Mouse (Mus musculus) MEL (cell line): ENCODE data around the gene Cdkal1.

ENCODE experiments used
- EP300 ChIP-seq, 2 experiments: IDR thresholded peaks; 2 replicates each; pipeline ENCODE4 v1.6.1; 2011; ENCODE audit warnings: improper control_type of control experiment in 2 of 2, low read length in 2 of 2, low read depth in 1 of 2, mild to moderate bottlenecking in 1 of 2
- ETS1 ChIP-seq: IDR thresholded peaks from 2 replicates; pipeline ENCODE4 v1.6.1; 2012; ENCODE audit warnings: low read depth, mild to moderate bottlenecking, inconsistent platforms, low read length, improper control_type of control experiment, moderate library complexity
- RAD21 ChIP-seq: IDR thresholded peaks from 2 replicates; pipeline ENCODE4 v1.6.1; 2011; ENCODE audit warnings: mild to moderate bottlenecking, low read depth, low read length, improper control_type of control experiment
- TAL1 ChIP-seq: IDR thresholded peaks from 2 replicates; pipeline ENCODE4 v1.6.1; 2012; ENCODE audit warnings: mild to moderate bottlenecking, inconsistent platforms, low read length, moderate library complexity, mixed read lengths
- TCF12 ChIP-seq: IDR thresholded peaks from 2 replicates; pipeline ENCODE4 v1.6.1; 2014; ENCODE audit warnings: low read depth, mild to moderate bottlenecking, inconsistent platforms, low read length, improper control_type of control experiment, moderate library complexity

DNA sequence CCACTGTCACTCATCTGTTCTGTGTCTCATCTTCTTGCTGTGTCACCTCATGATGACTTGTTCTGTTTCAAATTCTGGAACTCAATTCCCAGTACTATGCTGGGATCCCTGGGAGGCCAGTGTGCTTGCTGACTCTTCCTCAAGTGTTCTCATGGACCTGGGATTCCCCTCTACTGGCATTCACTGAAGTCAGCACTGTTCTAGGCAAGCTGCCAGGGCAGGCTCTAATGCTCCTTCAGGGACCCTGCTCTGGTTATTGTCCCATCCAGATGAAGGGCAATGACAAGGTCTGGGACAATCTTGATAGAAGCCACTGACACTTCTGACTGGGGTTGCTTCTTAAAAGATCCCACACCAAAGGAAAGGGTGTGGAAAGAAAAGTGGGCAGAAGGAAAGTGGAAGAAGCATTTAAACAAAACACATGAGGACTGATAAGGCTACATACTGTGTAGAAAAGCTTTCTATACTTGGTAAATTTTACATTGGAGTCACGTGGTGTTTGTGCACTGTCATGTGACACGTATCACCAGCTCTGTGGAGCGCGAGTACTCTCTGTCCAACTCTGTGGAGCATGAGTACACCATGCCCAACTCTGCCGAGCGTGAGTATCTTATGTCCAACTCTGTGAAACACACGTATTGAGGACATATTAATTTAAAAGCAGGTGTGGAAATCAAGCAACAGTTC is 227.9 kb downstream of the Cdkal1 start:
- TF ChIP-seq ETS1, result peak; percentile 52
- TF ChIP-seq TAL1, result 0 out of 2 replicates have a peak, but pooled peaks have one; percentile 5
- peak in 1 of 2 experiments; percentile 48; a peak in 3 of 4 replicates for TF ChIP-seq EP300 (IDR thresholded peaks at IDR 0.05; ENCODE audit: low read depth in 1 of 2, low read length in 2 of 2)
- no peak for TF ChIP-seq RAD21
- TF ChIP-seq TCF12, result no peak
